Mouse (Mus musculus) forebrain, postnatal 0 days (tissue): ENCODE data around the gene Wdr19. TPM values are rescaled to one million over a fixed set of nuclear protein-coding genes. Genes with fewer than 3 reads are reported as not detected.

Source experiments
- ATAC-seq: fragments of 200-750 bp; cut with Nextera tagmentation; 2 replicates; pipeline ENCODE4 v1.8.0; 2017; ENCODE audit warnings: mild to moderate bottlenecking, moderate library complexity
- DNase-seq: peaks from one replicate; pipeline ENCODE4 v3.0.0-alpha.2; 2015
- H3K27ac ChIP-seq: fragments of 300-500 bp; sonication (generic); 2 replicates; pipeline ENCODE4 v1.5.1; 2014; ENCODE audit warnings: low read depth, mild to moderate bottlenecking, antibody characterized with exemption, low read length, moderate library complexity, mixed read lengths
- H3K27me3 ChIP-seq: fragments of 300-500 bp; sonication (generic); 2 replicates; pipeline ENCODE4 v1.6.1; 2014; ENCODE audit warnings: mild to moderate bottlenecking, low read length, mixed read lengths; ENCODE audit not compliant: insufficient read depth
- H3K36me3 ChIP-seq: fragments of 300-500 bp; sonication (generic); 2 replicates; pipeline ENCODE4 v1.6.1; 2014; ENCODE audit warnings: mild to moderate bottlenecking, moderate library complexity; ENCODE audit not compliant: insufficient read depth
- H3K4me1 ChIP-seq: fragments of 300-500 bp; sonication (generic); 2 replicates; pipeline ENCODE4 v1.6.1; 2014; ENCODE audit warnings: antibody characterized with exemption; ENCODE audit not compliant: insufficient read depth
- H3K4me2 ChIP-seq: fragments of 300-500 bp; sonication (generic); 2 replicates; pipeline ENCODE4 v1.6.1; 2014; ENCODE audit warnings: low read depth, mild to moderate bottlenecking, moderate library complexity
- H3K4me3 ChIP-seq: fragments of 300-500 bp; sonication (generic); 2 replicates; pipeline ENCODE4 v1.5.1; 2014; ENCODE audit warnings: low read depth, low read length, mixed read lengths
- H3K9ac ChIP-seq: fragments of 300-500 bp; sonication (generic); 2 replicates; pipeline ENCODE4 v1.6.1; 2014; ENCODE audit warnings: mild to moderate bottlenecking
- H3K9me3 ChIP-seq: fragments of 300-500 bp; sonication (generic); 2 replicates; pipeline ENCODE4 v1.6.1; 2016; ENCODE audit warnings: low read length
- CTCF ChIP-seq: sonication (generic); IDR thresholded peaks from 2 replicates; pipeline ENCODE4 v1.5.1; 2016; ENCODE audit warnings: antibody characterized with exemption, control low read depth, low read depth
- WGBS: fragments of 180-500 bp; shearing (Covaris S2); extraction: QIAGEN DNeasy Blood & Tissue Kit; methylation state at CpG from one replicate; pipeline ENCODE4 v1.1.7; 2014; 5-methylcytosine and 5-hydroxymethylcytosine counted together
- polyA plus RNA-seq: library from polyadenylated mRNA; unstranded; fragments of >200 nt; fragmentation: Nextera tagmentation; extraction: Ambion mirVana; gene quantifications from 2 replicates; pipeline ENCODE4 v1.2.1, GENCODE M21; 2015
- total RNA-seq: library from RNA; depleted of rRNA; stranded (reverse); fragments of >200 nt; gene quantifications from 2 replicates; pipeline ENCODE4 v1.2.3, GENCODE M21; 2014

Wdr19 gene
- total and polyA plus RNA-seq, 2 experiments from 2014 or later, result 7.7 to 21.9 TPM

DNA sequence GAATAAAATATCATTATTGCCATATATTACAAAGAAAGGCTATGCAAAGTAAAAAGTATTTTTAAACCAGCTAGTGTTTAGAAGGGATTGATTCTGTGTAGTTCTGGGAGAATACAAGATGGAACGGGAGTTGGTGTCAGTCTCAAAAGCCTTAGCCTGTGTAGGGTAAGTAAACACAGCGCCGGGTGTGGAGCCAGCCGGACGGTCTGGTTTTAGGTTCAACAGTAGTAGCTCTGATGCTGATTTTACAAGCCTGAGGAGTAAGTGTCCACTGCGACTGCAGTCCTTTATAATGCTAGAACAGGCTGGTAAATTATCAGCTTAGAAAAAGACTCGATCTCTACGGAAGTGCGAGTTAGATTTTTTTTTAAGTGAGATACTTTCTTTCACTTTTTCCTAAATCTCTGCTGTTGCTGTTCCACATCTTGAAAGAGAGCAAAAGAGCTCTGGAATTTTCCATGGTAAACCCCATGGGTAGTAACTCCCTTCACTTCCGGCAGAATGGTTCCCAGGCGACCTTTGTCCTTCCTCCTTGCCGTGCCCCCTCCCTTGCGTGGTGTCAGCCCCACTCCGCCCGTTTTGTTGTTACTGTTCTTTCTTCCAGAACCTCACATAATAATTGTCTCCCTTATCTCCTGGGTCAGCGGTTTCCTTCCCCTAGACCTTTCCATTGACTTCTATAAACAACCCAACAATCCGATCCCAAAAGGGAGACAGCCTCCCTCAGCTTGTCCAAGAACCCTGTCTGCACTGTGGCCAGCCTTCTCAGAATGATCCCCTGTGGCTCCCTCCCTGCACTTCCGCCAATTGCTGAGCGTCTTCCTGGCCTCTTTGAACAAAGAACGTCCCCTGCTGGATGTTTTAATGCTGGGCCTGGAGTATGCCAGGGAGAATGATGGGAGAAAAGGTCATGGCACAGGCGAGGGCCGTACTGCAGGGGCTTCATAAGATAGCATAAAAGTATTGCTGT lies 41.8 kb upstream of the Wdr19 start:
- ATAC-seq (no peak), DNase-seq (no peak)
- H3K4me1 ChIP-seq, result no peaks in the 10 kb centered on the region
- WGBS, result 77% methylated on average over 22 of the region's 22 CpGs
- H3K4me2 ChIP-seq, result no peak overlapping the region
- peaks cover 34% of the 10 kb centered on the region for H3K36me3 ChIP-seq
- no peaks in the 10 kb centered on the region for H3K9me3 ChIP-seq
- peak; percentile 39; the same call in 1 of the 2 replicates for TF ChIP-seq CTCF
- H3K9ac ChIP-seq, result no peak overlapping the region
- H3K27me3 ChIP-seq, result no peaks in the 10 kb centered on the region
- H3K27ac ChIP-seq, result no peak overlapping the region
- no peak overlapping the region for H3K4me3 ChIP-seq

DNA sequence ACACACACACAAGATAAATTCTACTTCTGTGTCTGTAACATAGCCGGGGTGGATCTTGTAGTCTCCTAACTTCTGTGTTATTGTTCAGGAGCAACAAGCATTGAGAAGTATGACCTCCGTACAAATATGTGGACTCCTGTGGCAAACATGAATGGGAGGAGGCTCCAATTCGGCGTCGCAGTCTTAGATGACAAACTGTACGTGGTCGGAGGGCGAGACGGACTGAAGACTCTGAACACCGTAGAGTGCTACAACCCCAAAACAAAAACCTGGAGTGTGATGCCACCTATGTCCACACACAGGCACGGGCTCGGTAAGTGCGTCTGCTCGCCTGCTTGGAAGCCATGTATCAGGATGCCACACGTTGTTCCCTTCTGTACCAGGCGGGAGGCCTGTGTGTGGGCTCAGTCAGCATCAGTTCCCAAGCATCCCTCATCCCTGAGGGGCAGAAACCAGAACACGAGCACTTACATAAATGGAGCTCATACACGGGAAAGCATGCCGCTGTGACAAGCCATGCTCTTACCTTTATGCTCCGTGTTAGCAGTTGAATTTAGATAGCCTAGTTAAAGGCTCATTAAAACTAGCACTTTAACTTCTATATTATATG lies 40.7 kb upstream of the Wdr19 start:
- Histone ChIP-seq H3K36me3 (peaks cover 39% of the 10 kb centered on the region), H3K27me3 (no peaks in the 10 kb centered on the region), H3K4me3 (no peak overlapping the region), H3K9ac (no peak overlapping the region), H3K27ac (no peak overlapping the region), H3K4me1 (no peaks in the 10 kb centered on the region), H3K4me2 (no peak overlapping the region), H3K9me3 (no peaks in the 10 kb centered on the region)
- no peak for ATAC-seq
- TF ChIP-seq CTCF, result no peak
- WGBS, result 88% methylated on average over 20 of the region's 20 CpGs
- DNase-seq, result no peak

DNA sequence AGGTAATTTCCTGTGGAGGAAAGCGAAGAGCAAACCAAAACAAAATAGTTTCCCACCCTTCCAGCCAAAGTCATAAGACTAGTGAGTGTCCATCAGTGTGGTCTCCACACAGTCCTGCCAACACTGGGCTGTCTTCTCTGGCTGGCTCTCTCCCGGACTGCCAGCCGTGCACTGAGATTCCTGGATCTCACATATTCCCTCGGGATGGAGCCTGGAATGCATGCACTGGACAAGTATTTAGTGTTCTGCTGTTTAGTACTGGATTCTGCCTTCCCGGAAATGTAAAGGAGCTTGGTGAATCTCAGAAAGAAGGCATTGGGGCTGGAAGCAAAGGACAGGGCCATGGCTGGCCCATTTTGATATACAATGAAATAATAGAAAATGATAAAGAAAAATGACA lies 36.5 kb upstream of the Wdr19 start:
- Histone ChIP-seq H3K27me3 (no peaks in the 10 kb centered on the region), H3K36me3 (peaks cover 58% of the 10 kb centered on the region), H3K9me3 (no peaks in the 10 kb centered on the region), H3K9ac (no peak overlapping the region), H3K27ac (no peak overlapping the region), H3K4me1 (no peaks in the 10 kb centered on the region), H3K4me2 (no peak overlapping the region), H3K4me3 (no peak overlapping the region)
- no peak for TF ChIP-seq CTCF
- 89% methylated on average over 5 of the region's 5 CpGs for WGBS
- ATAC-seq (no peak), DNase-seq (no peak)

GRCm38 (mm10) chr5:65163489-65164092 lies 35.9 kb upstream of the Wdr19 start:
- no peak for ATAC-seq
- no peak for TF ChIP-seq CTCF
- WGBS, result 93% methylated on average over 17 of the region's 17 CpGs

DNA sequence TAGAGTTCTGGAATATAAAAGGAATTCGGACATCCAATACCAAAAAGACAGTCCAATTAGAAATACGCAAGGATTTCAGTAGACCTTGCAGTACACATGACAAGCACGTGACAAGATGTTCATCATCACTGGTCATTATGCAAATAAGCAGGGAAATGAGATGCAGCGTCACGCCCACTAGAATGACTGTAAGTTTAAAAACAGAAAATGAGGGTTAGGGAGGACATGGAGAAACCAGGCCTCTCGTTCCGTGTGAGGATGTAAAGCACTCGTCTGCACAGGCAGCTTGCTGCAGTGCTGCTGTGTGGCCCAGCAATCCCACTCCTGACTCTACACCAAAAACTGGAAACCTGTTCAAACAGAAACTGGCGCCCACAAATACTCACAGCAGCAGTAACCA lies 29.3 kb upstream of the Wdr19 start:
- no peaks in the 10 kb centered on the region for H3K27me3 ChIP-seq
- H3K9ac ChIP-seq, result no peak overlapping the region
- peaks cover 13% of the 10 kb centered on the region; the same call in 1 of the 2 replicates for H3K36me3 ChIP-seq
- no peaks in the 10 kb centered on the region for H3K4me1 ChIP-seq
- no peaks in the 10 kb centered on the region for H3K9me3 ChIP-seq
- 59% methylated on average over 9 of the region's 9 CpGs for WGBS
- no peak overlapping the region for H3K4me2 ChIP-seq
- TF ChIP-seq CTCF, result no peak
- DNase-seq (no peak), ATAC-seq (peak; percentile 32)
- H3K4me3 ChIP-seq, result no peak overlapping the region
- H3K27ac ChIP-seq, result no peak overlapping the region

More at GRCm38 (mm10) chr5:65163489-65164092, 35.9 kb upstream of the Wdr19 start:
- H3K4me1 ChIP-seq, result no peaks in the 10 kb centered on the region
- no peak overlapping the region for H3K27ac ChIP-seq
- no peaks in the 10 kb centered on the region for H3K27me3 ChIP-seq
- no peak overlapping the region for H3K9ac ChIP-seq
- DNase-seq, result no peak
- peaks cover 55% of the 10 kb centered on the region for H3K36me3 ChIP-seq
- H3K4me3 ChIP-seq, result no peak overlapping the region
- H3K4me2 ChIP-seq, result no peak overlapping the region
- H3K9me3 ChIP-seq, result no peaks in the 10 kb centered on the region

DNA sequence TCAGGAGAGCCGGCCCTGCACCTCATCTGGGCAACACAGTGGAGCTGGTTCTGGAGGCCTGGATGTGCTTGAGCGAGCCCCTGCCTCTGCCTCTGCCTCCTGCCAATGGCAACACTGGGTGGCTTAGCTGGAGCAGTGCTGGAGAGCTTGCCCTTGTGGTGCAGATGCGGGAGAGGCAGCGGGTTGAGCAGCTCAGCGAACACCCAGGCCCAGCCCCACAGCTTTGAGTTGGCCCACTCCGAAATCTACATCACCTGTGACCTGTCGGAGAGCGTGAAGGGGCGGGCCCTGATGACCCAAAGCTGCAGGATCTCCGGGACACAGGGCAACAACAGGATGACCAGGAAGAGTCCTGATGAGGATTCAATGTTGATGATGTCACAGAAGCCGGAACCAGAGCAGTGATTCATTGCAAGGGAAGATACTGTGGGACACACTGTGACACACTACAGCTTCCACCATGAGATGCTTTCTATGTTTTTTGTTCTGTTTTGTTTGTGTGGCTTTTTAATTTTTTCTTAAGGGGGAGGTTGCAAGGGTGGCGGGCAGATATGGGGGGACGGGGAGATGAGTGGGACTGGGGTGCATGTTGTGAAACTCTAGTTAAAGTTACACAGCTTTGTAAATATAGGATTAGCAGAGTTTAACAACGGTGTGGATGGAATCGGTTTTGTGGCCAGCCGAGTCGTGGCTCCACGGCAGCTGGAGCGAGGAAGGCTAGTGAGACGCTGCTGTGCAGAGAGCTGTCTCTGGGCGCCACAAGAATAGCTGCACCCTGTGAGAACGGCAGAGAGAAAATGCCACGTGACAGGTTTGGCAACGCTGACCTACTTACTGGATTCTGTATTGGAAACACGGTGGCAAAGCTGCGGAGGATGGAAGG lies 24.2 kb upstream of the Wdr19 start:
- WGBS, result 48% methylated on average over 26 of the region's 26 CpGs
- ATAC-seq (peak; percentile 89), DNase-seq (peak; percentile 82)
- Histone ChIP-seq H3K27ac (peak overlapping the region; percentile 57), H3K27me3 (no peaks in the 10 kb centered on the region), H3K36me3 (no peaks in the 10 kb centered on the region), H3K9me3 (no peaks in the 10 kb centered on the region), H3K4me2 (peak overlapping the region; percentile 39), H3K4me3 (peak overlapping the region; percentile 20), H3K4me1 (0 out of 2 replicates have a peak, but pooled peaks cover 9% of the 10 kb centered on the region), H3K9ac (peak overlapping the region; percentile 46)
- no peak for TF ChIP-seq CTCF
